Mouse (Mus musculus) bone marrow, adult 2 months (tissue): ENCODE results near the gene Ifitm3.

Experiments
- CTCF ChIP-seq: fragments of 200-500 bp; IDR thresholded peaks from 2 replicates; pipeline ENCODE4 v1.5.1; 2011; ENCODE audit warnings: low read length, control low read depth; ENCODE audit not compliant: control insufficient read depth, insufficient read depth
- POLR2A ChIP-seq: fragments of 200-500 bp; IDR thresholded peaks from 2 replicates; pipeline ENCODE4 v1.6.1; 2011; ENCODE audit warnings: low read depth, mild to moderate bottlenecking, control low read depth, low read length, borderline replicate concordance; ENCODE audit not compliant: control insufficient read depth

- no peak for TF ChIP-seq CTCF
- no peak for TF ChIP-seq POLR2A
Observed at GRCm38 (mm10) chr7:140961416-140961815, 49.2 kb downstream of the Ifitm3 start.
